Mouse (Mus musculus) v-Abl transformed pro-B cells (cell line): ENCODE data around the gene Fam131c.

Experiments used
- in situ Hi-C, 2 experiments: fragments of 400-800 bp; cut with MboI; formaldehyde crosslinking; loops; one replicate each; pipeline ENCODE4 v1.15.1; 2025; ENCODE audit not compliant: unreplicated experiment in 2 of 2

Fam131c gene

DNA sequence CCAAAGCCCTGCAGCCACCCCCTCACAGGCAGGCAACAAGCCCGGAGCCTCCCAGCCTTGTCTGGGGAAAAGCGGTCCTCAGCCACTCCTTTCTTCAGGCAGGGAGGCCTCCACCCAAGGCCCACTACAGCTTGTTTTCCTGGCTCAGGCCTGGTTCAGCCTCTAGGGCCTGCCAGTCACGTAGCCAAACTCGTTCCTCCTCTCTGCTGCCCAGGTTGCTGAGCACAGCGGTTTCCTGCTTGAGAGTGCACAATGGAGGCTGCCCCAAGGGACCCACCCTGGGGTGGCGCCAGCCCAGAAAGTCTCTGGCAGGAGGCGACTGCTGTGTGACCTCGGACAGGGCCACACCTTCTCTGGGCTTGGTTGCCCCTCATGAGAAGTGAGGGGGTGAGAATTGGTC, 14.2 kb upstream of the Fam131c start:
- in situ Hi-C loops, result no loop called here

- in situ Hi-C loops, result no loop called here
Measured at GRCm38 (mm10) chr4:141357811-141358210, 10.2 kb upstream of the Fam131c start.

DNA sequence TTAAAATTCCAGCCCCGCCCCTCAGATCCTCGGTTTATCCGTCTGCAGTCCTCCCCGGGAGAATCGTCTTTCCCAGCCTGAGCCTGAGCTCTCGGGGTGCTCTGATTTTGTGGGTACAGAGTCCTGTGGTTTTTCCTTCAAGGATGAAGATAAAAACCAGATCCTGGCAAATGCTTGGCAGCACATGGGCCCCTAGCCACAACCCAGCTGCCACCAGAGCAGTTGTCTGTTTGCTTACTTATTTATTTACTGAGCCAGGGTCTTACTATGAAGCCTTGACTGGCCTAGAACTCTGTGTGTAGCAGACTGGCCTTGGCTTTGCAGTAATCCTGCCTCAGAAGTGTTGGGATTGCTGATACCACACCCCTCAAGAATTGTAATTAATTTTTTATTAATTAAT, 8.8 kb upstream of the Fam131c start:
- in situ Hi-C loops, result no loop called here

DNA sequence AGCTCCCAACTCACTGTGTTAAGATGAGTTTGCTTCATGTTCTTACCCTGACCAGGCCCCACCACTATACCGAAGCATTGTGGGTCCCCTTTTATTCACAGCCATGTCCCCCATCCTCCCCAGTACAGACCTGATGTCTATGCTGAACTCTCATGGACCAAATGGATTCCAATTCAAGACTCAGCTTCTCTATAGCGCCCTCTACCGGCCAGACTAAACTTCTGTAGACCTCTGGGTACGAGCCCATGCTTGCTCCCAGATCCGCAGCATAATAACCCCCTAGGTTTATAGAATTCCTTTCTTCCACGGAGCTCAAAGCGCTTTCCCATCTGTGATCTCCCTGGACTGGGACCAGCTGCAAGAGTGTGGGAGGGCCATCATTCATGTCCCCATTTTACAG, 7.2 kb upstream of the Fam131c start:
- in situ Hi-C loops, result loop anchor here (5.0 to 10.0 kb wide), 4 partner anchors 84 to 266 kb away; partner anchors contain the start of genes Fbxo42 (in 1 of the 2) and Szrd1 (in 1 of the 2)

- in situ Hi-C loops, result loop anchor here (5.0 to 10.0 kb wide), 4 partner anchors 86 to 268 kb away; partner anchors contain the start of genes Fbxo42 (in 1 of the 2) and Szrd1 (in 1 of the 2)
Measured at GRCm38 (mm10) chr4:141362937-141363548, 5.0 kb upstream of the Fam131c start.

DNA sequence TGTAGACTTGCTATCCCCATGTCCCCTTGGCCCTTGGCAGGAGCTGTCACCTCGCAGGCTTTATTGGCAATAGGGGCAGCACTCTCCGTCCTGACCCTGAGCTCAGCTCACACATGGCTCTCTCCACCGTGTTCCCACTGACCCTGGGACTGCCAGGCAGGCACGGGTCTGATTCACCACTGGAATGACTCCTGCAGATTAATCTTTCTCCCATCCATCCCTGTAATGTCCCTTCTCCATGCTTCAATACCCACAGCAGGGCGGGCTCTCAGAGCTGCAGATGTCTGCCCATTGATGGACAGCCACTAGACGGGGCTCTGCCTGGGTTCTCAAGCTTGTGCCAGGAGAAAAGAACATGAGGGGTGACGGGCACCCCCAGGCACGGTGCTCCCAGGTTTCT, 2.9 kb upstream of the Fam131c start:
- in situ Hi-C loops, result loop anchor here (10.0 kb wide), 2 partner anchors 220 to 270 kb away; partner anchors contain the start of gene Fbxo42 (in 1 of the 2)

GRCm38 (mm10) chr4:141365876-141366275, 2.1 kb upstream of the Fam131c start:
- in situ Hi-C loops, result loop anchor here (10.0 kb wide), 2 partner anchors 221 to 271 kb away; partner anchors contain the start of gene Fbxo42 (in 1 of the 2)

GRCm38 (mm10) chr4:141372426-141372825, 4.4 kb downstream of the Fam131c start:
- in situ Hi-C loops, result no loop called here

DNA sequence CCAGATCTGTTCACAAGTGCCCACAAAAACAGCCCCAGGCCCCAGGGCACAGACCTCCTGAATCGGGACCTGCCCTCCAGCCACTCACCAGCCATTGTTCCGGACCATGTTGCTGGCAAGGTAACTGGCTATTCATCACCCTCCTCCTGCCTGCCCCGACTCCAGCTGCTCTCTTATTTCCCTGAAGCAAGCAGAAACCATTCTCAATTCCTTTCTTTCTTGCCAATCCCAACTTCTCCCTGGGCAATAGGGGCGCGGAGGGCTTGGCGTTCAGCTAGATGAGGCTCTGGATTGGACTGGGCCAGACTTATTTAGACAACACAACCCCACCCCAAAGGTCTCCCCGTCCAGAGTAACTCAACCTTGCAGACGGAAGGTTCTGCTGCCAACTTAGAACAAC, 11.7 kb downstream of the Fam131c start:
- in situ Hi-C loops, result loop anchor here in 1 of 2 experiments (25.0 kb wide), 1 partner anchor 758 kb away; no protein-coding TSS in a partner anchor

DNA sequence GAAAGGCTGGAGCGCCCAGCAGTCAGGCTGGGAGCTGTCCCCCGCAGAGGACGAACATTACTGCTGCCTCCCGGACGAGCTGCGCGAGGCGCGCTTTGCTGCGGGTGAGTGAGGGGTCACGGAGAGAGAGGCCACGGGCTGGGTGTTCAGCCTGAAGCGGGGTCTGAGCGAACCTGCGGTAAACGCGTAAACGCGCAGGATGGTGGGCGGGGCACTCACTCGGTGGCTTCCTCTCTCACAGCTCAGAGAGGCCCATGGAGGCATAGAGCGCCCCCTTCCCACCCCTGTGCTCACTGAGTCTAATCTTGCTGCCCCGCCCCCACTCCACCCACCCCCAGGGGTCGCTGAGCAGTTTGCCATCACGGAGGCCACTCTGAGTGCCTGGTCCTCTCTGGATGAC, 14.4 kb downstream of the Fam131c start:
- in situ Hi-C loops, result loop anchor here in 1 of 2 experiments (25.0 kb wide), 1 partner anchor 755 kb away; no protein-coding TSS in a partner anchor

DNA sequence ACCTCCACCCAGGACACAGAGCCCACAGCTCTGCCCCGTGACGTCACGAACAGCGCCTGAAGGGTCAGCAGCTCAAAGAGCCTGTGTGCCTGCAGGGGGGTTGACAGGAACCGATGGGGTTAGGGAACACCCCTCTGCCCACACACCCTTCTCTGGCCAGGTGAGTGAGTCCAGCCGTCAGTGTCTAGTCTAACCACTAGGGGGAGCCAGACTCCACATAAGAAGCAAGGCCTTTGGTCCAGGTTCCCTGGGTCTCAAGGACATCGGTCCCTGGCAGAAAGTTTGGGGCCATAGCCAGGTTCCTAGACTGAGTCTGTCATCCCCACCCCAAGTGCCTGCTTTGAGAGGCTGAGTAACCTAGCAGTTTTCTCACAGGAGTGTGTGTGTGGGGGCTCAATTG, 17.3 kb downstream of the Fam131c start:
- in situ Hi-C loops, result loop anchor here in 1 of 2 experiments (25.0 kb wide), 1 partner anchor 752 kb away; no protein-coding TSS in a partner anchor

GRCm38 (mm10) chr4:141386150-141386549, 18.1 kb downstream of the Fam131c start:
- in situ Hi-C loops, result loop anchor here in 1 of 2 experiments (25.0 kb wide), 1 partner anchor 751 kb away; no protein-coding TSS in a partner anchor

DNA sequence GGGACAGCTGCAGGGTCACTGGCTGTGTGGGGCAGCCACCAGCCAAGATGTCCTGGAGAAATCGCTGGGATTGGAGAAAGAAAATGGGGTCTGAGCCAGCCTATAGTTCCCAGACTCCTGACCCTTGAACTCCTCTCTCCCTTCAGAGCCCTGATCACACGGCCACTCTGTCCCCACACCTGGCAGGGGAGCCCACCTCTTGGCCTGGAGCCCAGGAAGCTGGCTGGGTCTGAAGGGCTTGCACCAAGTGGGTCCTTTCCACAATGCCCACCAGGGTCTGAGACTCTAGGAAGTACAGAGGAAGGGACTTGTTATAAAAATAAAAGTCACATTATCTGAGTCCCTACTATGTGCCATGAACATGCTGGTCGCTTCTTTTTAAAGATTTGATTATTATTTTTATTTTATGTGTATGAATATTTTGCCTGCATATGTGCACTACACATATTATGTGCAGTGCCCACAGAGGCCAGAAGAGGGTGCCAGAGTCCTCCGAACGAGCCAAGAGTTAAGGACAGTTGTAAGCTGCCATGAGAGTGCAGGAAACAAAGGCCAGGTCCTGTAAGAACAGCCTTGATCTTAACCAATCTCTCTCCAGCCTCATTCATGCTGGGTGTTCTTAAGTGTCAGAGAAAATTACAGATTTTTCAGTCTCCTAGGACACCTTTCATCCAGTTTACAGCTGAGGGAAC, 19.2 kb downstream of the Fam131c start:
- in situ Hi-C loops, result loop anchor here in 1 of 2 experiments (25.0 kb wide), 1 partner anchor 750 kb away; no protein-coding TSS in a partner anchor

DNA sequence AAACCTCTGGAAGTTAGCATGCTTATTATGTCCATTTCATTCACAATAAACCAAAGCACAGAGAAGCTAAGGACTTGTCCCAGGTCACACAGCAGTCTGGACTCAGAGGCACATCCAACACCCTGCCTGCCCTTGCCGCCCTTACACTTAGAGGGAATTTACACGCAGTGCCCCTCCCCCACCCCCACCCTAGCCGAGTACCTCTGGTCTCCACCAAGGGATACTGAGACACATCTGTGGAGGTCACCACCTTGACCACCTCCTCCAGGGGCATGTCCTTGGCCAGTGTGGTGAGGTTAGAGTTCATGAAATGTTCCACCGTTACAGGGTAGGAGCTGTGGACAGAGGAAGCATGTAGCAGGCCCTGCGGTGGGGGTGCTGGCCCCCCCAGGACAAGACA, 19.9 kb downstream of the Fam131c start:
- in situ Hi-C loops, result loop anchor here in 1 of 2 experiments (25.0 kb wide), 1 partner anchor 749 kb away; no protein-coding TSS in a partner anchor

DNA sequence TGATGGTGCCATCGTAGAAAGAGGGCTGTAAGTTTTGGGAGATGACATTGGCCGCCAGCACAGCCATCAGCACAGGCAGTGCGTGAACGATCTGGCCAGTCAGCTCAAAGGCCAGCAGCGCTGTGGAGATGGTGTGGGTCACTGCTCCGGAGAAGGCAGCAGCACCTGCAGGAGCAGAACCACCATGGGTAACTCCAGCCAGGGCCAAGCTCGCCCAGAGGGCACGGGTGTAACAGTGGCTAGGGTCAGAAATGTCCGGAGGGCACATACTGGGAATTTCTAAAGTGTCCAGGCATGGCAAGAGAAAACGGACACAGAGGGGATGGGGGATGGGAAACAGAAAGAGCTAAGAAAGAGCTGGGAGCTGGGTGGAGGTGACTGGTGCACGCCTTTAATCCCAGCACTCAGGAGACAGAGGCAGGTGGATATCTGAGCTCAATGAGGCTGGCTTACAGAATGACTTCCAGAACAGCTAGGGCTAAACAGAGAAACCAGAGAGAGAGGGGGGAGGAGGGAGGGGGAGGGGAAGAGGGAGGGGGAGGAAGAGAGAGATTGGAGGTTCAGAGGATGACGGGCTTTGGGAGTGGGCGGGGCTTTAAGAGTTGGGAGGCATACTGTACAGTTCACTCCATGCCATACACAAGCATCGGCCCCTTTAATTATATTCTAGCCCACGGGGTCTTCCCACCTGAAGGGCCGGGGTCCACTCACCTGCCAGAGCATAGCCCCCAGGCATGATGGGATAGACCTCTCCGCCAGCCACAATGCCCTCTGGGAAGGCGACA, 21.5 kb downstream of the Fam131c start:
- in situ Hi-C loops, result loop anchor here in 1 of 2 experiments (25.0 kb wide), 1 partner anchor 748 kb away; no protein-coding TSS in a partner anchor

- in situ Hi-C loops, result loop anchor here in 1 of 2 experiments (25.0 kb wide), 1 partner anchor 746 kb away; no protein-coding TSS in a partner anchor
Measured at GRCm38 (mm10) chr4:141391293-141391692, 23.3 kb downstream of the Fam131c start.

GRCm38 (mm10) chr4:141394751-141395150, 26.7 kb downstream of the Fam131c start:
- in situ Hi-C loops, result loop anchor here in 1 of 2 experiments (25.0 kb wide), 1 partner anchor 743 kb away; no protein-coding TSS in a partner anchor

DNA sequence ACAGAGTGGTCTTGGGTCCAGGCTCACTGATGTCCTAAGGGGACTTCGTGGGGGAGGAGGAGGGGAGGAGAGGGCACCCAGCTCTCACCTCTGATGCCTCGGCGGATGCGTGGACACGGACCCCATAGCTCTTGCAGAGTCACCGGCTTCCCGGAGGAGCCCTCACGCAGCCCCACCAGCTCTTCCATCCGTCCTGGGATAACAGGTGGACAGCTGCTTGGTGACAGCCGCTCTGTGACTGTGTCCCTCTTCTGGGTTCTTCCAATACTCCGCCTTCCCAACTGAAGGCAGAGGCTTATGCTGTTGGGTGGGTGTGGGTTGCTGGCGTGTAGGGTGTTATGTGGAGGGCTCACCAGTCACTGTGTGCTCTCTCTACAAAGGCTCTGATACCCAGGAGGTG, 29.8 kb downstream of the Fam131c start:
- in situ Hi-C loops, result loop anchor here in 1 of 2 experiments (25.0 kb wide), 1 partner anchor 739 kb away; no protein-coding TSS in a partner anchor

GRCm38 (mm10) chr4:141398545-141398944, 30.5 kb downstream of the Fam131c start, which contains the start of gene Clcnka:
TSS of gene Clcnka (minus strand) at chr4:141398724.
- in situ Hi-C loops, result loop anchor here in 1 of 2 experiments (25.0 kb wide), 1 partner anchor 739 kb away; no protein-coding TSS in a partner anchor

- in situ Hi-C loops, result loop anchor here (10.0 to 25.0 kb wide), 4 partner anchors 175 to 562 kb away; partner anchors contain the start of genes Cela2a (in 1 of the 2) and Ctrc (in 1 of the 2)
Measured at GRCm38 (mm10) chr4:141400171-141400570, 32.2 kb downstream of the Fam131c start.
